Mouse (Mus musculus) limb, embryonic 15.5 days (tissue): ENCODE measurements around the gene Gpr146. TPM values are rescaled to one million over a fixed set of nuclear protein-coding genes. Genes with fewer than 3 reads are reported as not detected.

Source experiments
- ATAC-seq: fragments of 200-750 bp; cut with Nextera tagmentation; 2 replicates; pipeline ENCODE4 v1.8.0; 2017; ENCODE audit warnings: low read depth, moderate TSS enrichment; ENCODE audit not compliant: insufficient number of reproducible peaks, low FRiP score, low TSS enrichment
- H3K27ac ChIP-seq: fragments of 300-500 bp; sonication (generic); 2 replicates; pipeline ENCODE4 v1.5.1; 2015; ENCODE audit warnings: moderate library complexity, mild to moderate bottlenecking, inconsistent platforms
- H3K27me3 ChIP-seq: fragments of 300-500 bp; sonication (generic); 2 replicates; pipeline ENCODE4 v1.6.1; 2015; ENCODE audit warnings: inconsistent platforms
- H3K36me3 ChIP-seq: fragments of 300-500 bp; sonication (generic); 2 replicates; pipeline ENCODE4 v1.6.1; 2015; ENCODE audit warnings: inconsistent platforms
- H3K4me1 ChIP-seq: fragments of 300-500 bp; sonication (generic); 2 replicates; pipeline ENCODE4 v1.6.1; 2015; ENCODE audit warnings: inconsistent platforms
- H3K4me2 ChIP-seq: fragments of 300-500 bp; sonication (generic); 2 replicates; pipeline ENCODE4 v1.6.1; 2015; ENCODE audit warnings: mild to moderate bottlenecking, inconsistent platforms
- H3K4me3 ChIP-seq: fragments of 300-500 bp; sonication (generic); 2 replicates; pipeline ENCODE4 v1.5.1; 2015; ENCODE audit warnings: mild to moderate bottlenecking, inconsistent platforms
- H3K9ac ChIP-seq: fragments of 300-500 bp; sonication (generic); 2 replicates; pipeline ENCODE4 v1.6.1; 2015; ENCODE audit warnings: inconsistent platforms
- H3K9me3 ChIP-seq: fragments of 300-500 bp; sonication (generic); 2 replicates; pipeline ENCODE4 v1.6.1; 2016; ENCODE audit warnings: inconsistent platforms
- WGBS: fragments of 180-500 bp; shearing (Covaris S2); methylation state at CpG from one replicate; pipeline ENCODE4 v1.1.7; 2015; 5-methylcytosine and 5-hydroxymethylcytosine counted together
- polyA plus RNA-seq: library from polyadenylated mRNA; unstranded; fragments of >200 nt; fragmentation: Nextera tagmentation; extraction: Ambion mirVana; gene quantifications from 2 replicates; pipeline ENCODE4 v1.2.1, GENCODE M21; 2015

Gpr146 gene
- polyA plus RNA-seq, 1 experiment from 2014 or later, result 2.6 TPM

DNA sequence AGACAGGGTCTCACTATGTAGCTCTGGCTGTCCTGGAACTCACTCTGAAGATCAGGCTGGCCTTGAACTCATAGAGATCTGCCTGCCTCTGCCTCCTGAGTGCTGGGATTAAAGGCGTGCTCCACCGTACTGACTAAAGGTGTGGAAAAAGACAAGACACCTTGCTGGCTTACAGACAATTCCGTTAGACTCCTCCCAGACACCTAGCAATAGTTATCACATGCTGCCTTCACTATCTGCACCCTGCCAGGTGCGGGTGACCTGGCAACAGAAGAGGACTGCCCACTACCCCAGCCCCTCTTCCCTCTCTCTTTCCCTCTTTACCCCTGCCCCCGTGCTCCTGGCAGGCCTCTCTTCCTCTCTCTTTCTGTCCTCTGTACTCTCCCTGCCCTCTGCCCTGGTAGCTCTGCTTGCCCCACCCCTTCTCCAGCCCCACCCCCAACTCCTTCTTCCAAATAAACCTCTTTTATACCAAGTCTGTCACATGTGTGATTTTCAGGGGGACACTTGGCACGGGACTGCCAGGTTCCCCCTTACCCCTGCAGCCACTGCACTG is 3.5 kb upstream of the Gpr146 start:
- Histone ChIP-seq H3K9me3 (no peaks in the 10 kb centered on the region), H3K9ac (no peak overlapping the region), H3K4me1 (peaks cover 41% of the 10 kb centered on the region), H3K27me3 (no peaks in the 10 kb centered on the region), H3K4me3 (no peak overlapping the region), H3K4me2 (no peak overlapping the region), H3K36me3 (no peaks in the 10 kb centered on the region), H3K27ac (no peak overlapping the region)
- no peak for ATAC-seq
- WGBS, result 78% methylated on average over 6 of the region's 6 CpGs

DNA sequence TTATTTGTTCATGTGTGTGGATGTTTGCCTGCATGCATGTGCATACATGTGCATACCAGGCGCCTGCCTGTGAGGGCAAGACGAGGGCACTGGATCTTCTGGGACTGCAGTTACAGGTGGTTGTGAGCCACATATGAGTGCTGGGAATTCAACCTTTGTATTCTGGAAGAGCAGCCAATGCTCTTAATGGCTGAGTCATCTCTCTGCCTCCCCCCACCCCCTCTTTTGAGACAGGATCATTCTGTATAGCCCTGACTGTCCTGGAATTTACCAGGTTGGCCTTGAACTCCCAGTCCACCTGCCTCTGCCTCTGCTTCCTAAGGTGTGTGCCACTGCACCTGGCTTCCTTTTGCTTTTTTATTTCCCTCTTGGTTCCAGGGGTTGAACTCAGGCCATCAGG is 2.7 kb upstream of the Gpr146 start:
- H3K4me1 ChIP-seq, result peaks cover 50% of the 10 kb centered on the region
- no peaks in the 10 kb centered on the region for H3K9me3 ChIP-seq
- no peaks in the 10 kb centered on the region for H3K36me3 ChIP-seq
- no peak for ATAC-seq
- H3K4me3 ChIP-seq, result no peak overlapping the region
- H3K9ac ChIP-seq, result no peak overlapping the region
- no peaks in the 10 kb centered on the region for H3K27me3 ChIP-seq
- WGBS, result 73% methylated on average over 2 of the region's 2 CpGs
- H3K27ac ChIP-seq, result no peak overlapping the region
- H3K4me2 ChIP-seq, result no peak overlapping the region

GRCm38 (mm10) chr5:139378271-139378556 is 717 bp downstream of the Gpr146 start:
- no peak for ATAC-seq
- no peaks in the 10 kb centered on the region for H3K36me3 ChIP-seq
- 80% methylated on average over 7 of the region's 7 CpGs for WGBS
- H3K9ac ChIP-seq, result no peak overlapping the region
- peak overlapping the region; percentile 75 for H3K27ac ChIP-seq
- H3K4me1 ChIP-seq, result peaks cover 57% of the 10 kb centered on the region
- H3K27me3 ChIP-seq, result no peaks in the 10 kb centered on the region
- no peak overlapping the region for H3K4me3 ChIP-seq
- no peak overlapping the region for H3K4me2 ChIP-seq
- no peaks in the 10 kb centered on the region for H3K9me3 ChIP-seq

GRCm38 (mm10) chr5:139378986-139379629 is 1.6 kb downstream of the Gpr146 start:
- H3K27me3 ChIP-seq, result no peaks in the 10 kb centered on the region
- H3K27ac ChIP-seq, result peak overlapping the region; percentile 66
- peaks cover 57% of the 10 kb centered on the region for H3K4me1 ChIP-seq
- H3K4me2 ChIP-seq, result no peak overlapping the region
- H3K36me3 ChIP-seq, result no peaks in the 10 kb centered on the region
- no peak overlapping the region for H3K4me3 ChIP-seq
- no peak overlapping the region for H3K9ac ChIP-seq
- H3K9me3 ChIP-seq, result no peaks in the 10 kb centered on the region
- ATAC-seq, result no peak
- 38% methylated on average over 21 of the region's 21 CpGs for WGBS

DNA sequence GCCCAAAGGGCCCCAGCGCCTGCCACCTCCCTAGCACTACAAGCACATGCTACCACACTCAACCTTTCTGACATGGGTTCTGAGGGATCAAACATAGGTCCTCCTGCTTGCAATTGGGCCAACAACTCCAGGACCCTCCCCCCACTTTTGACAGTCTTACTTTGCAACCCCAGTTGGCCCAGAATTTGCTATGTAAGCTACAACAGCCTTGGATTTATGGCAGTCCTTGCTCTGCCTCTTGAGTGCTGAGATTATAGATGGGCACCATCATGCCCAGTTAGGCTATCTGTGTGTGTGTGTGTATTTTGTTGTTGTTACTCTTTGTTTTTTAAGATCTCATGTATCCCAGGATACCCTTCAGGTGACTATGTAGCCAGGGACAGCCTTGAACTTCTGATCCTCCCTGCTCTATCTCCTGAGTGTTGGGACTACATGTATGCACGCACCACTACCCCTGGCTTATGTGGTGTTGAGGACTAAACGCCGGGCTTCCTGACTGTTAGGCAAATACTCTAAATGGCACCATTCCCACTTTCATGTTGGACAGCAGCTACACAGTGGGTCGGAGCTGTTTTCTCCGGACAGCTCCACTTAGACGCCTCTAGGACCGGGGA is 2.4 kb downstream of the Gpr146 start:
- Histone ChIP-seq H3K27ac (peak overlapping the region; percentile 75), H3K9me3 (no peaks in the 10 kb centered on the region), H3K9ac (0 out of 2 replicates have a peak overlapping the region, but pooled peaks have one; percentile 46), H3K36me3 (no peaks in the 10 kb centered on the region), H3K27me3 (no peaks in the 10 kb centered on the region), H3K4me2 (peak overlapping the region; percentile 88), H3K4me3 (peak overlapping the region; percentile 60), H3K4me1 (peaks cover 61% of the 10 kb centered on the region)
- WGBS, result 20% methylated on average over 8 of the region's 8 CpGs
- ATAC-seq, result no peak; the same call in none of the 2 replicates

DNA sequence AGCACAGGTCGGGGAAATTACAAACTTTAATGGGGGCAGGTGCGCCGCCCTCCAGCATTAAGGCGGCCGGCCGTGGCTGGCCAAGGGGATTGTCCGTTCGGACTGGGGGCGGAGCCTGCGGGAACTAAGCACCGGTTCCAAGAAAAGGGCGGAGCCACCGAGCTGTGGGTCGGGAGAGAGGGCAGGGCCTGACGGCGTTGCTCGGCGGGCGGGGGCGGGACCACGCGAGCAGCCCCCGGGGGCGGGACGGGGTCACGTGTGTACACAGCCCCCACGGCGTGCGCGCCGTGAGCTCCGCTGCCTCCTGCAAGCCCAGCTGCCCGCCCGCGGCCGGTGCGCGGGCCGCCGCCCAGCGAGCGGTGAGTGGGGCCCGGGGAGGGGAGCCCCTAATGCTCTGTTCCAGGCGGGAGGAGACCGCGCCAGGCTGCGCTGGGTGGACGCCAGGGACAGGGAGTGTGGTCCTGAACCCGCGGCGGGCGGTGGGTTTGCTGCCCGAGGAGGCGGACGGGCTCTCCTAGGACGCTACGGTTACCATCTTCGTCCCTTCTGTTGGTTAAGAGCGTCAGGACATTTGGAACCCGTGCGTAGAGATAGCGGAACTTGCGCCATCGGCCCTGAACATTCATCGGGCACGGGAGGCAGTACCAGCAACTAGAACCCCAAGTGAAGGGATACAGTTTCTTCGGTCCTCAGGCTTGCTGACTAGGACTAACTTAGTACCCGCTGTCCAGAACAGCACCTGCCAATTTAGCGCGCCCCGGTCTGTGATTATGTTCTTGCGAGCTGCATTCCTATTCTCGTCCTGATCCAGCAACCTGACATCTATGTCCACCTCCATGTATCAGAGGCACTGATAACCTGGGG is 3.1 kb downstream of the Gpr146 start:
- H3K27ac ChIP-seq, result peak overlapping the region; percentile 75
- peak; percentile 86 for ATAC-seq
- no peaks in the 10 kb centered on the region for H3K27me3 ChIP-seq
- no peaks in the 10 kb centered on the region for H3K9me3 ChIP-seq
- H3K4me3 ChIP-seq, result peak overlapping the region; percentile 60
- no peaks in the 10 kb centered on the region for H3K36me3 ChIP-seq
- peaks cover 61% of the 10 kb centered on the region for H3K4me1 ChIP-seq
- 1% methylated on average over 62 of the region's 73 CpGs for WGBS
- peak overlapping the region; percentile 88 for H3K4me2 ChIP-seq
- H3K9ac ChIP-seq, result peak overlapping the region; percentile 46

DNA sequence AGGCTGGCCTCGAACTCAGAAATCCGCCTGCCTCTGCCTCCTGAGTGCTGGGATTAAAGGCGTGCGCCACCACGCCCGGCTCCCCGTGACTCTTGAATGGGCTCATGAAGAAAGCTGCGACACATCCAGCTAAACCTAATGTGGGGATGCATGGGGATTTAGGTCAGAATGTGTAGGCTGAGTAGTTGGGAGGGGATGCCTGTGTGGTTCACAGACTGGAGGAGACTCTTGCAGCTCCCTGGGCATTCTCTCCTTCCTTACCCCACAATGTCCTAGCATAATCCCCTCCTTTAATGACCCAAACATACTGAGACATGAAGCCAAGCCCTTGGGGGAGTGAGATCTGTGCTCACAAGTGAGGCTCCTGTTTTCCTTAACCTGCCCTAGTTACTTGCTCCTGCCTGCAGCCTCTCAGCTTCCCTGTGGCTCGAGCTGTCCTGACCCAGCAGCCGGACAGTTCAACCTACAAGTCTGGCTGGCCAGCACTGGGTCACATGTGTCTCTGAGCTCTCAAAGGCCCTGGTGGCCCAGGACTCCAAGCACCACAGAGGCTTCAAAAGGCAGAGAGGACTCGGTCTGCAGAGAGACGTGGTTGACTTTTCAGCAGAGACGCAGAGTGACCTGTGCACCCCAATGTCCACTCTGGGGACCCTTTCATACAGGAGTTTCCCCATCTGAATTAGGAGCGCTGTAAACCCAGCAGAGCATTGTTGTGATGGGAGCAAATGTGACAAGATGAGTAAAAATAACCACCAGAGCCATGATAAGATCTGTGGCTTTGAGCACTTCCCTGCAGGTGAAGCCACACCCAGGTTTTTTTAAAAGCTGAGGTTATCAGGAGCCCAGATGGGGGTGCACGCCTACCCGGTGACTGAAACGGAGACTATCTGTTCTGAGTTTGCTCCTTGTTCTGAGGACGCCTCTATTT is 4.4 kb downstream of the Gpr146 start:
- Histone ChIP-seq H3K27ac (peak overlapping the region; percentile 27; the same call in 1 of the 2 replicates), H3K4me2 (no peak overlapping the region), H3K9ac (no peak overlapping the region), H3K9me3 (no peaks in the 10 kb centered on the region), H3K36me3 (no peaks in the 10 kb centered on the region), H3K27me3 (no peaks in the 10 kb centered on the region), H3K4me1 (peaks cover 60% of the 10 kb centered on the region), H3K4me3 (no peak overlapping the region; the same call in 1 of the 2 replicates)
- no peak for ATAC-seq
- WGBS, result 77% methylated on average over 18 of the region's 18 CpGs

DNA sequence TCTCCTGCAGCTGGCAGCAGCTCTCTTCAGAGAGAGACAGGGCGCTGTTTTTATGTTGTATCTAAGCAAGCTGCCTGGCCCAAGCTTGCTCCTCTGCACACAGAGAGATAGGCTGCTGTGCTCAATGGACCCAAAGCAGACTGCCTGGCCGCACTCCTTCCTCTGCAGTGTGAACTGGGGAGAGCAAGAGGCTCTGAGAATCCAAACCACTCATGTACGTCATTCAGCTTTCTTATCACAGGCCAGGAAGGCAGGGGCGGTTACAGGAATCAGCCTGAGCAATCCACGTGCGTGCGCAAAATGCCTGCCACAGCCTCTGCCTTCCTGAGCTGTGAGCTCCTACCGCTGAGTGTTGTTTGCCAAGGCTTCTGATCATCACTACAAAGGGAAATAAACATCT is 5.3 kb downstream of the Gpr146 start:
- H3K4me3 ChIP-seq, result no peak overlapping the region
- H3K36me3 ChIP-seq, result no peaks in the 10 kb centered on the region
- peaks cover 55% of the 10 kb centered on the region for H3K4me1 ChIP-seq
- H3K27me3 ChIP-seq, result no peaks in the 10 kb centered on the region
- H3K9ac ChIP-seq, result no peak overlapping the region
- no peak for ATAC-seq
- no peak overlapping the region; the same call in 1 of the 2 replicates for H3K4me2 ChIP-seq
- H3K27ac ChIP-seq, result peak overlapping the region; percentile 6; the same call in 1 of the 2 replicates
- H3K9me3 ChIP-seq, result no peaks in the 10 kb centered on the region
- WGBS, result 79% methylated on average over 8 of the region's 8 CpGs

DNA sequence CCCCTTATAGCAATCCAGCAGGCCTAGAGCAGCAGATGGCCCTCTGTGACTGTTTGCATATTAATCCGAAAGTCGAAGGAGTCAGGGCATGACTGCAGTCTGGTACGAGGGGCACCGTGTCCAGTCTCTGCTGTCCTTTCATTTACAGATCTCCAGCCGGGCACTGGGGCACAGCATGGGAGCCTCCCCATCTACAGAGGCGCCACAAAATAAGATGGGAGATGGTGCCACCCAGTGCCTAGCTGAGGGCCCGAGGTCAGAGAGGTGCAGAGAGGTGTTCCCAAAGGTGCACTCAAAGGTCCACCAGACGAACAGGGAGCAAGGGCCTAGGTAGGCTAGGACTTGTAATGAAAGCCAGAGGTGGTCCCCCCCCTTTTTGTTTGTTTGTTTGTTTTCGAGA is 5.7 kb downstream of the Gpr146 start:
- H3K36me3 ChIP-seq, result no peaks in the 10 kb centered on the region
- no peaks in the 10 kb centered on the region for H3K9me3 ChIP-seq
- no peaks in the 10 kb centered on the region for H3K27me3 ChIP-seq
- 82% methylated on average over 9 of the region's 9 CpGs for WGBS
- no peak overlapping the region for H3K27ac ChIP-seq
- no peak overlapping the region for H3K4me3 ChIP-seq
- peaks cover 55% of the 10 kb centered on the region for H3K4me1 ChIP-seq
- H3K9ac ChIP-seq, result no peak overlapping the region
- no peak overlapping the region for H3K4me2 ChIP-seq
- ATAC-seq, result no peak

- Histone ChIP-seq H3K9me3 (no peaks in the 10 kb centered on the region), H3K4me2 (no peak overlapping the region), H3K27me3 (no peaks in the 10 kb centered on the region), H3K4me3 (no peak overlapping the region), H3K4me1 (peaks cover 55% of the 10 kb centered on the region), H3K27ac (no peak overlapping the region), H3K9ac (no peak overlapping the region), H3K36me3 (no peaks in the 10 kb centered on the region)
- no peak for ATAC-seq
- 57% methylated on average over 10 of the region's 10 CpGs for WGBS
Measured at GRCm38 (mm10) chr5:139384531-139384930, 7.0 kb downstream of the Gpr146 start.

DNA sequence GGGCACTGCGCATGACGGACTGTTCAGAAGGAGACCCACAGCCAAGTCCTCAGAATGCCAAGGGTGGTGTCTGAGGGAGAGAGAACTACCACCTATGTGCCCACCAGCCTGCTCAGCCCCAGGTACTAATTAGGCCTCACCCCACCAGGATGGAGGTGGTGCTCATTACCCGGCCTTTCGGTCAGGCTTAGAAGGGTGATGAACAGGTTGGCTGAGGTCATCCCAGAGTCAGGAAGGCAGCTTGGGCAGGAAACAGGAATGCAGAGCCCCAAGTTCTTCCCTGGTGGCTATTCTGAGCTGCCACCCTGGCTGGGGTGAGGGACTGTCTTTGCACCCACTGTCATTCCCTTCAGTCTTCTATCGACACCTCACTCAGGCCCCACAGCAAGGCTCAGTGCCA is 8.6 kb downstream of the Gpr146 start:
- no peak overlapping the region for H3K27ac ChIP-seq
- H3K4me1 ChIP-seq, result peaks cover 52% of the 10 kb centered on the region

More for the DNA sequence above, 8.6 kb downstream of the Gpr146 start:
- H3K27me3 ChIP-seq, result no peaks in the 10 kb centered on the region
- no peak overlapping the region for H3K4me2 ChIP-seq
- H3K36me3 ChIP-seq, result no peaks in the 10 kb centered on the region
- WGBS, result 85% methylated on average over 5 of the region's 5 CpGs
- no peak overlapping the region for H3K4me3 ChIP-seq
- H3K9ac ChIP-seq, result no peak overlapping the region
- no peak for ATAC-seq
- H3K9me3 ChIP-seq, result no peaks in the 10 kb centered on the region
